Mouse (Mus musculus) neutrophil, adult 5-6 weeks (primary cell): ENCODE measurements at regions not wholly inside any gene's neighbourhood (a gene's known extent, or its start where the extent isn't known, plus 50 kb on each side); places are given as distances from the start of the nearest gene placed in this dataset.

Experiments used
- ATAC-seq: fragments of 151-379, 151-347 bp; 2 replicates; pipeline ENCODE4 v1.8.0; 2017; ENCODE audit warnings: mild to moderate bottlenecking, moderate TSS enrichment; ENCODE audit not compliant: insufficient number of reproducible peaks, poor library complexity, low FRiP score, severe bottlenecking; ENCODE audit errors: extremely low read depth

DNA sequence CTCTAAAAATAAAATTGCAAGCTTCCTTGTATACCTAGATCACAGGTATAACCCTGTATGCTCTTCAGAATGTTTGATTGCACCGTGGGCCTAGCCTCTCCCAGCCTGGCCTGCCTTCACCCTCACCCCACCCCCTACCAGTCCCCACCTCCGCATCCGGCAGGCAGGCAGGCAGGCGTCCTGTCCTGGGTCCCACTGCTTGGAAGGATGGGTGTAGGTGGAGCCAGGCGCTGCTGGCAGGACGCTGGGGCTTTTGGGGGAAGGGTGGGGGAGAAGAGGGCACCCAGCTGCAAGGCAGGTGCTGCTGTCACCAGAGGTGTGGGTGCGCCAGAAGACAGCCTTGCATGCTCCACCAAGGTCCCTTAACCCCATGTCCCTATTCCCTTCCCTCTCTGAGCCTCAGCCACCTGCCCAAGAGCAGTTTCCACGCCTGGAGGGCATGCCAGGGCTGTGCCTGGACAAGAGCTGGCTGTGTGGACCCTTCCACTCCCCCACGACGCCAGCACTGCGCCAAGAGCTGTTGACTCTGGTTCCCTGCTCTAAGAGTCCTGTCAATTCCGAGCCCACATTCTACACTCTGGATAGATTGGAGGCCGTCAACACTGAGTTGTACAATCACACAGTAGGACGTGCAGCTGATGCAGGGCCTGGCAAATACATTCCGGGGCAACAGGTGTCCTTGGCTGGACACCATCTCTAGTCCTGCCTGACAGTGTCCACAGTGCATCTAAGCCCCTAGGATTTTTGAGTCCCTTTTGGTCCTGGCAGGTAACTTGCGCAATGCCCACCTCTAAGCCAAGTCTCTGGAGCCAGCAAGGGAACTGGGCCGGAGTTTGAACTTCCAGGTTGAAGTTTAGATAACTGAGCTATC lies 170.0 kb upstream of the Id2 start:
- no peak for ATAC-seq

DNA sequence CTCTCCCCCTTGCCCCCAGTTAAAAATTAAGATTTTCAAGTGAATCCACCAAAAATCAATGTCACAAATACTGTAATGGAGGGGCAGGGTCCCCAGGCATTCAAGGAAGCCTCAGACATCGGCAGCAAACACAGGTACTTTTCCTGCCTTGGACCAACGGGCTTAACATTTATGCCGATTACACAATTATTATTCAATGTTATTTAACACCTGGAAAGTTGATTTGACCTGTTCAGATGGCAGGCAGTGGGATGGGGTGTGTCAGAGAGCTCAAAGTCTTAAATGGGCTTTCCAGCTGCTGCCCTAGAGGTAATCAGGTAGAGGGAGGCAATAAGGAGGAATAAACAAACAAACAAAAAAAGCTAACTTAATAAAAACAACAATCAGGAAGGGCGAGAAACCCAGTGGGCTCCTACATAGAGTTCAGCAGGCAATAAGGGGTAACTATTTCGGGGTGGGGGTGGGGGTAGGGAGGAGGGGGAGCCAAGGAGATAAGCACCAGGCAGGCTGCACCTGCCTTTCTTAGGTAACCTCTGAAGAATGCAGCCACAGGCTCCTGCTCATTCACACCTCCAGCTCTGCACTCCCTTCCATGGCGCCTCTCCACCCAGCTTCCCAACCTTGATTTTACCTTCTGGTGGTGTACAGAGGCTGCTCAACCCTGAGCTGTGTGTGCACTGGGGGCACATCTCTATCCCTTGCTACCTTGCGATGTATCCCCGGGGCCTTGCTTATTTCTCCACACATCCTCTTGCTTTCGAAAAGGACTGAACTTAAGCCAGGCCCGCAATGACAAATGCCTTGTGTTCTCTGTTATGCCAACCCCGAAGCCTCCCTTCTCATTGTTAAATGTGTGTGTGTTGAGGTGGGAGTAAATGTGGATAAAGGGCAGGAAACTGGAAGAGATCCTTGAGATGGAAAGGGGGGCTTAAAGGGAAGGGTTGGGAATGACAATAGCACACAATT lies 168.9 kb upstream of the Id2 start:
- ATAC-seq: no peak

DNA sequence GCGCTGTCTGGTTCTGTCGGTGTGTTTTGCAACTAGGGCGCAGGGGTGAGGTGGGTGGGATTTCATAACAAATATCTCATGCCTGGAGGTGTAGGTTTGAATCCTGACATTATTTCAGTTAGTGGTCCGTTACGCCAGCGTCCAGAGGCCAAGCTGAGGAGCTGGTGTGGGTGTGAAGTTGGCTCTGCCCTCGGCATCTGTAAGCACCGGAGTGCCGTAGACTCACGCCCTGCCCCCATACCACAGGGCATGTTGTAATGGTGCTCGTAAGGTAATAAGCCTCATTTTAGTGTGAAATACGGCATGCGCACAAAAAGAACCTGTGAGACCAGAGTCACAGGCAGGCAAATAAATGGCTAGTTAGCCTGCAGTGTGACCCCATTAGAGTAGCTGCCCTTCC lies 168.1 kb upstream of the Id2 start:
- no peak for ATAC-seq

DNA sequence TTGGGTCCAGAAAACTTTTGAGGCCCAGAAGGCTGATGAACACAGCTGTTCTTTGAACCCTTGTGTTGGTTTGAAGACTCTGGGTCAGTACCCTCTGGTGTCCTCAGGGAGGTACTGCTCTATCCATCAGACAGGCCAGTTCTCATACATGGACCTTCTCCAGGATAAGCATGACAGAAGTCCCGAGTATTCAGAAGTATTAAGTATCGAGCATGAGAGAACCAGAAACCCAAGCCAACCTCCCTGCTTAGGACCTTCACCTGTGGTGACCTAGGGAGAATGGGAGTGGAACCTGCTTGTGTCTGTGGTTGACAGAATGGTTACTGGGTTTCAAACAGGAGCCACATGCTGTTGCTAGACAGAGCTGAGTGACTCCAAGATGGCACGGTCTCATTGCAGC lies 167.5 kb upstream of the Id2 start:
- no peak for ATAC-seq

DNA sequence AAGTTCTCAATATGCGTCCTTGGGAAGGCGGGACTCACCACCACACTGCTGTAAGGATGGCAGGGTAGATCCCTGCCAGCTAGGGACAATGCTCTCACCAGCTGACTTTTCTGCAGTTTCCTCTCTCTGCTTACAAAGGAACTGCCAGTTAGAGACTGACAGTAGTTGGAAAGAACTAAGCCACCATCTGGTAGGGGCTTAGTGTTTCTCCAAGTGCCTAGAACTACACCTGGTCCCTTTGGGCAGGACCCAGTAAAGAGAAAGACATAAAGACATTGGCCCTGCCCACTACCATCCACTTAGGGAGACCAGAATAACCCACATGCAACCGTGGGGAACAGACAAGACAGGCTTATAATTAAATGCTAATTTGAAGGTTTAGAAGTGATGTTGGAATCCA lies 165.5 kb upstream of the Id2 start:
- ATAC-seq: no peak

DNA sequence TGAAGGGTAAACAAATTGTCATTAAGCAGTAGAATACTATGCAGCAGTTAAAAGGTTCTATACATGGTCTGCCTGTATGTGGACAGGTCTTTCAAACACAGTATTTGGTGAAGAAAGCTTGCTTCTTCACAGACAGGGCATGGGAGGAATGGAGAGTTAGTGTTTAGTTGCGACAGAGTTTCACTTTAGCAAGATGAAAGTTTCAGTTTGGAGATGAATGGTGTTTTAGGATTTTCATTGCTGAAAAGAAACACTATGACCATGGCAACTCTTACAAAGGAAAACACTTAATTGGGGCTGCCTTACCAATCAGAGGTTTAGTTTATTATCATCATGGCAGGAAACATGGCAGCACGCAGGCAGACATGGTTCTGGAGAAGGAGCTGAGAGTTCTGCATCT lies 162.2 kb upstream of the Id2 start:
- no peak for ATAC-seq

DNA sequence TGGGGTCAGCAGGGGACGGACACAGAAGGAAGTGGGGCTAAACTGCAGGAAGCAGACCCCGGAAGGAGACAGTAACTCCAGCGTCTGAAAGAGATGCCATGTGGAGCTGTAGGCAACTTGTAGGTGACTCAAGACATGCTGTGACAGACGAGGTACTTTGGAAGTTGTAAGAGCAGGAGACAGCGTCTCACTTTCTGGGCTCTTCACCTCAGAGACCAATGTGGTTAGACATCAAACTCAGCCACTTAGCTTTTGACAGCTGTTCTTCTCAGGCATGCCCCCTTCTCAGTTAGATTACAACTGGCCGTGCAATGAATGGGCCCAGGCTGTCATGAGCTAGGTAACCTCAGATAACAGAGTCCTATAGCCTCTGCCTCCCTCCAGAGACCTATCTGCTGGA lies 159.3 kb upstream of the Id2 start:
- ATAC-seq: no peak

DNA sequence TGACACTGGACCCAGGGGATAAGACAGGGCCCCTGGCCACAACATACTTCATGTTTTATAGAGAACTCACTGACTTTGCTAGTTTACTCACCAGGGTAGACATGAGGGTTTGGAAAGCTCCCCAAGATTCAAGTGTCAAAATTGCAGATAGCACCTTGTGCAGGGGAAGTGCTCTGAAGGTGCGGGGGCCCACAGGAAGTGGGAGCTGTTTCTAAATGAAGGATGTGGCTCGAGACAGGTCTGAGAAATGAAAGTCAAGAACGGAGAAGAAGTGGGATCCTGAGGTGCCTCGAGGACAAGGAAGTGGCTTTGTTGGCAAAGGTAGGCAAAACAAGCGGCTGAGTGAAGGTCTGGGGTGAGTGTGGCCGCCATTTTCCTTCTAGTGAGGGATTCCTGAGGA lies 157.8 kb upstream of the Id2 start:
- ATAC-seq: peak; percentile 24; the same call in 1 of the 2 replicates

DNA sequence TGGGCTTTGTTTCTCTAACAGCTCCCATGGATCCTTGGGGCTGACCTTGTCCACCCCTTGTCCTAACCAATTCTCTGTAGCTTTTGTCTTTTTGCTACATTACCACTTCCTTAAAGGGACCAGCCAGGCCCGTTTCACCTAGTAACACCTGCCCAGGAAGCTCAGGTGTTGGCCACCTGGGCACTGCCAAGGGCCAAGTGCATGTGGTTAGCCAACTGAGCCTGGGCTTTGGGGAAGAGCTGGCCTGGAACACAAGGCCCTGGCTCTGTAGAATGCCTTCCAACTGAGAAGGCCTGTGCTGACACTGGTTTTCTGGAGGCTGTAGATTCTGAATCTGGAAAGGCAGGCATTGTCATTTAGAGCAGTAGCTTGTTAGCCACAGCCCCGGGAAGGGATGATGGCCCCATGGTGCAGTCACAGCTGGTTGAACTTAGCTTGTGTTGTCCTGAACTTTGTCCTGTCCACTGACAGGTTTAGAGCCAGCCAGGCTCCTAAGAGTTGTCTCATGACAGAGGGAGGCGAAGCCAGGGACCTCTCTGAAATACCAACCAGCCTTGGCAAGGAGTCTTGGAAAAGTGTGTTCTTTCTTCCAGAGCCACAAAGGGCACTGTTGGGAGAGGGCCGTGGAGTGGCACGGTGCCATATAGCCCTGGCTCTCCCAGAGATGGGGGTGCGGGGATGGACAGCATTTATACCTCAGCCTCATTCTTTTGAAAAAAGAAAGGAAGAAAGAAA lies 156.0 kb upstream of the Id2 start:
- no peak for ATAC-seq

DNA sequence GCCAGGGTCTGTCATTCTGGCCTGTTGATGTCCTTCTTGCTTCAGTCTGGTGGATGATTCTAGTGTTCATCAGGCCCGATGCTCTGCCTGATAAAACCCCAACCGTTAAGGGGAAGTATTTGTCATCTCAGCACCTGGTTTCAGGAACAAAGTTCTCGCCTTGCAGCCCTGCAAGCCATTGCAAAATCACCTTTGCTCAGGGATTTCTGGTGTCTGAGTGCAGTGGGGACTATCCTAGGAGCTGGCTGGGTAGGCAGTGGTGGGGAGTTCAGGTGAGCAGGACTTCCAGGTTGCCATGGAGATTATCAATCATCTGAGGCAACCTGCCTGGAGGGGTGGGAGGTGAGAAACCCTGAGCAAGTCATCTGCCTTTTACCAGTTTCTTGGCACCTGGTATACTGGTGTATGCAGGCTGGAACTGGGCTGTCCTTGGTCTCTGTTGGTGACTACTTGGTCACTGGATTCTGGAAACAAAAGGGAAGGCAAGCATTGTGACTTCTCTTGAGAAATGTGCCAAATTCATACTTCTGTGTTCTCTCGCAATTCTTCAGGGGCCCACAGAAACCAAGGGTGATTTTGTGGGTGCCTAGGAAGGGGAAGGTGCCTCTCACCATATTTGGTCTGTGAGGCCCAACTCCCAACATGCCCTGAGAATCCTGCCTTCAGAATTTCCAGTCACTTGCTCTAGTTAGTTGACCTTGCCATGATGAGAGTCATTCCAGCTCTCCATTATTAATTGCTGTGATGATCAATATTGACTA lies 154.7 kb upstream of the Id2 start:
- peak; percentile 28 for ATAC-seq

DNA sequence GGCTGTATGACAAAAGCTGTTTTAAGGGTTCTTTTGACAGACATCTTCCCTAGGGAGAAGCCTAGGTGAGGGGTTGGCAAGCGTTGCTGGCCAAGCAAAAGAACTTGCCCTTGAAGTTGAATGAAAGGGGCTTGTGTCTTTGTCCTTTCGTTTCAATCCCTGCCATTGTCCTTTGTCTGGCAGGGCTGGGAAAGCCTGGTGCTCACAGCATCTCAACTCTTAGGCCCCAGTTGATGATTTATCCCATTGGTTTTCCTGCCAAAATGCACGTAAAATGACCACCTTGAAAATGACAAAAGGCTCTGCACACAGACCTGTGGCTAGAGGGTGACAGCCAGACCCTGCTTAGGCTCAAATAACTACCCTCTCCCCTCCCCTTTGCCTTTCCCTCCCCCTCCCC lies 153.9 kb upstream of the Id2 start:
- no peak for ATAC-seq

DNA sequence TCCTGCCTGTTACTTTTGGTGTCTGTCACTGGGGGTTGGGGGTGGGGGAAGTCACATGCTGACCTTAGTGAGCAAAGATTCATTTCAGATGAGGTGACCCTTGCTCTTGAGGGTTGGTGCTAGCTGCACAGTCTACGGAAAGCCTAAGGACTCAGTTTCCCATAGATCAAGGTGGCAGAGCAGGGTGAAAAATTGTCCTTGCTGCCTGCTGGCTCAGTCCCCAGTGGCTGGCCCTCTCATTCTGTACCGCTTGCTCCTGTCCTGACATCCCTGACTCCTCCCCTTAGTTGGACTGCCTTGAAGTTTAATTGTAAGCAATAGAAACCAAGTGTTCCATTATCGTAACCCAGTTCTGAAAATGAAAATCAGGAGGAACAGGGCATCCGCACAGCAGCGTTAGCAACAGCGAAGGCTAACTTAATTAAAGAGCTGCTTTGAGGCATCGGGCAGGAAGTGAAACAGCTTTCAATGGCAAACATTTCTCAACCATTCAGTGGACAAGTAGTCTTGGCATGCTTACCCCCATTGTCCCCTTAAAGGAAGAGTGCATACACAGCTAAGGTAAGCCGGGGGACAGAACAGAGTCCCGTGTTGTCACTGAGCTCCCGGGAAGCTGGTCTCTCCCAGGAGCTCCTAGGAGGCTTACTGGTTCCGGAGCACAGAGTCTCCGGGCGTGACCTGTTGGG lies 151.9 kb upstream of the Id2 start:
- no peak; the same call in 1 of the 2 replicates for ATAC-seq

DNA sequence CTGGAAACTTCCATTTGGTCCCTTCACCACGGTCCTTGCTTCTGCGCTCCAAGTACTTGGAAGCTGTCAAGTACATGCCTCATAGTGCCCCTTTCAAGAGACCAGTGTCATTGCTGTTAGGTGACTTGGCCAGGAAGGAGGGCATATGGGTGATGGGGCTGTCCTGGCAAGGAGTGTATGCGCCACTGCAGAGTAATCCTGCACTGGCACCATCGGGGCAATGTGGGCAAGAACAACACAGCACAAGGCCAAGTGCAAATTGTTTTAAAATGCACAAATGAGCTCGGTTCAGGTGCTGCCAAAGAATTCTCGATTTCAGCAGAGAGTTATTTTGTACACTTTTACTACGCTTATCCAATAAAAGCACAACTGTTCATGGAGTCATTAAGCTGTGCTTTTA lies 149.6 kb upstream of the Id2 start:
- ATAC-seq: no peak

DNA sequence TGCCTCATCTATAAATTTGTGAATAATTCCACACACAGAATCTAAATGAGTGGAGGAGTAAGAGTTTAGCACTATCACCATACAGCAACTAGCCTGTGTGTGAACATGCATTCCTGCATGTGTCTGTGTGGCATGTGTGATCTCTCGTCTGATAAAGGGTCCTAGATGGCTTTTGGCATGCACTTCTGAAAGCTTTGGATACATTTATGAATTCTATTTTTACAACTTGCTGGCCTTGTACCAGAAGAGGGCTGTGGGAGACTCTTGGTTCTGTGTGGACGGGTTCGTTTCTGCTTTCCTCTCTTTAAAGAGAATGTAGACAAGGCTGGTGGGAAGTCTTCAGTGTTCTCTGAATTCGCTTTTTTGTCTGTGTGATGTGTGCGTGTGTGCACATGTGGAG lies 148.7 kb upstream of the Id2 start:
- ATAC-seq: no peak

DNA sequence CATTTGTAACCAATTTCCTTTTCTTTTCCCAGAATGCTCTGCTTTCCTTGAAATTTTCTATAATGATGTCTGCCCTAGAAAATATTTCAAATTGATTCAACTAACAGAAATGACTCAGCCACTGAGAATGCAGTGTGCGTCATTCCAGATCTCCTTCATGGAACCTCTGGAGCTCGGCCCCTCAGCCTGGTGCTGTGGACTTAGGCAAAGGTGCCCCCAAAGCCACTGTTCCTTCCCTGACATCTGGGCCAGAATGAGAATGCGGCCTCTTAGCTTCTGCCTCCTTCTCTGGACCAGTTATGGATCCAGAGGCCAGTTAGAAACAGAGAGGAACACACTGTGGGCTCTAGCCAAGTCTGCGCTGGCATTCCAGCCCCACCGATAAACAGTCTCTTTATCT lies 148.3 kb upstream of the Id2 start:
- no peak for ATAC-seq

DNA sequence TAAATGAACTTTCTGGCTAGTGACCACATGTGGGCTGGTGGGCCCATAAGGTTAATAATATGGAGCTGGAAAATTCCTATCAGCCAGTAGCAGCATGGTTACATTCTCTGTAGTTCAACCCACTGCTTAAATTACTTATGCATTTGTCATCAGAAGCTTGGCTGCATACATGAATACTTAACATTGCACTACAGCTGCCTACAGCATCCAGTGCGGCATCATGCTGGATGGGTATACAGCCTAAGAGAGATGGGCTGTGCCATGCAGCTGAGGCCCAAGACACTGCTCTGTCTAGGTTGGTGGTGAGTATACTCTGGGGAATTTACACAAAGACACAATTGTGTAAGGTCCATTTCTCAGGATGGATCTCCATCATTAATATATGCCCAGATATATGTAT lies 147.7 kb upstream of the Id2 start:
- ATAC-seq: no peak

DNA sequence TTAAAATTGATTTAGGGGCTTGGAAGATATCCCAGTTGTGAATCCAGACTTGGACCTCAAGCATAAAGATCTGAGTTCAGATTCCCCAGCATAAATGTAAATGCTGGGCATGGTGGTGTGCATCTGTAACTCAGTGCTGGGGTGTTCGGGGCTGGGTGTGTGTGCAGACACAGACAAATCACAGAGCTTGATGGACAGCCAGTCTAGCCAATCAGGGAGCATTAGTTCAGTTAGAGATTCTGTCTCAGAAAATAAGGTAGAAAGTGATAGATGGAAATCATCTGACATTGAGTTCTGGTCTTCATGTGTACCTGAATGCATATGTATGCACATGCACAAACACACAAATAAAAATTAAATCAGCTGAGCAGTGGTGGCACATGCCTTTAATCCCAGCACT lies 147.0 kb upstream of the Id2 start:
- no peak for ATAC-seq

DNA sequence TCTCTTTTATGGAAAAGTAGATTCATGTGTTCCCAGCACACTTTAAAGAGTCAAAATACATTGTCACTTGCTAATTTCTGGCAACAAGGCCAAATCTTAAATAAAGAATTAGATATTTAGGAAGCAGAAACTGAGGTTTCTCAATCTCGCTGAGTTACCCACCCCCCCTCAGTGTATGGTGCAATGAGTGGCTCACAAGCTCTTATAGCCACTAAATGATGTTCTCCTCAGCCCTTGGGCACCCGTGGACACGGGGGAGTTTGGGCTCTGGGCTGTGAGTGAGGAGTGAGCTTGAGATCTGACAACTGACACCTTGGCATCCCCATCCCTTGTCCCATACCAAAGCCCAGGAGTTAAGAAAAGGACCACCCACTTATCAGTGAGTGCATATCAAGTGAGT lies 145.4 kb upstream of the Id2 start:
- ATAC-seq: no peak
